Mouse (Mus musculus) embryonic facial prominence, embryonic 11.5 days (tissue): ENCODE results near the gene Snrpg. TPM values are rescaled to one million over a fixed set of nuclear protein-coding genes. Genes with fewer than 3 reads are reported as not detected.

Experiments
- ATAC-seq: fragments of 200-750 bp; cut with Nextera tagmentation; replicated peaks from 2 replicates; pipeline ENCODE4 v1.8.0; 2017; ENCODE audit warnings: low read depth; ENCODE audit not compliant: insufficient number of reproducible peaks, low FRiP score, low TSS enrichment
- DNase-seq: peaks from one replicate; pipeline ENCODE4 v3.0.0-alpha.2; 2015; ENCODE audit warnings: low spot score
- H3K27ac ChIP-seq: fragments of 300-500 bp; sonication (generic); replicated peaks from 2 replicates; pipeline ENCODE4 v1.5.1; 2014; ENCODE audit warnings: mild to moderate bottlenecking, low read depth, low read length, control low read depth
- H3K27me3 ChIP-seq: fragments of 300-500 bp; sonication (generic); 2 replicates; pipeline ENCODE4 v1.6.1; 2014; ENCODE audit warnings: mild to moderate bottlenecking, low read length, moderate library complexity, mixed read lengths; ENCODE audit not compliant: control insufficient read depth, insufficient read depth
- H3K36me3 ChIP-seq: fragments of 300-500 bp; sonication (generic); replicated peaks from 2 replicates; pipeline ENCODE4 v1.6.1; 2014; ENCODE audit warnings: low read depth, mild to moderate bottlenecking, low read length, moderate library complexity, mixed read lengths; ENCODE audit not compliant: control insufficient read depth, insufficient read depth
- H3K4me1 ChIP-seq: fragments of 300-500 bp; sonication (generic); 2 replicates; pipeline ENCODE4 v1.6.1; 2014; ENCODE audit warnings: low read length, mixed read lengths; ENCODE audit not compliant: control insufficient read depth, insufficient read depth
- H3K4me2 ChIP-seq: fragments of 300-500 bp; sonication (generic); 2 replicates; pipeline ENCODE4 v1.6.1; 2014; ENCODE audit warnings: low read depth, mild to moderate bottlenecking, control low read depth, low read length, moderate library complexity
- H3K4me3 ChIP-seq: fragments of 300-500 bp; sonication (generic); 2 replicates; pipeline ENCODE4 v1.5.1; 2014; ENCODE audit warnings: low read depth, low read length, control low read depth
- H3K9ac ChIP-seq: fragments of 300-500 bp; sonication (generic); replicated peaks from 2 replicates; pipeline ENCODE4 v1.6.1; 2014; ENCODE audit warnings: mild to moderate bottlenecking, control low read depth, low read length
- H3K9me3 ChIP-seq: fragments of 300-500 bp; sonication (generic); replicated peaks from 2 replicates; pipeline ENCODE4 v1.6.1; 2016; ENCODE audit warnings: mild to moderate bottlenecking, low read length, inconsistent platforms, mixed read lengths; ENCODE audit not compliant: control insufficient read depth
- WGBS: fragments of 180-500 bp; shearing (Covaris S2); extraction: QIAGEN DNeasy Blood & Tissue Kit; methylation state at CpG from one replicate; pipeline ENCODE4 v1.1.7; 2014; 5-methylcytosine and 5-hydroxymethylcytosine counted together
- polyA plus RNA-seq: library from polyadenylated mRNA; unstranded; fragments of >200 nt; fragmentation: Nextera tagmentation; extraction: Ambion mirVana; gene quantifications from 2 replicates; pipeline ENCODE4 v1.2.1, GENCODE M21; 2014

Gene Snrpg
- polyA plus RNA-seq, 1 experiment from 2014 or later: 760 TPM

DNA sequence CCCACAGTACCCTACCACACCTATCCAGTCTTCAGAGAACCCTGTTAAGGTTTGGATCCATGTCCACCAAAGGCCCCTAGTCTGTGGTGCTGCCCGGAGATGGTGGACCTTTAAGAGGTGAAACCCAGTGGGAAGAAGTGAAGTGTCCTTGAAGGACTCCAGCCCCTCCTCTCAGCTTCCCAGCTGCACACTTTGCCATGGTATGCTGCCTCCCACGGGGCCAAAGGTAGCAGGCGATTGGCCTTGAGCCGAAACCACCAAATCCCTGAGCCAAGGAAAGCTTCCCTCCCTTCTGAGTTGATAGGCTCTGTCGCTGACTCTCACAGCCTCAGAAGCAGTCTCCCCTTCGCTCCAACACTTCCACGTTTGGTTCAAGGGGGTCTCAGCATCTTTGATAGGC lies 10.4 kb upstream of the Snrpg start:
- H3K27me3 ChIP-seq: no peaks in the 10 kb centered on the region
- no peaks in the 10 kb centered on the region for H3K9me3 ChIP-seq
- 68% methylated on average over 7 of the region's 7 CpGs for WGBS
- no peaks in the 10 kb centered on the region for H3K36me3 ChIP-seq
- H3K4me3 ChIP-seq: no peak overlapping the region
- H3K4me1 ChIP-seq: no peaks in the 10 kb centered on the region
- no peak overlapping the region for H3K9ac ChIP-seq
- no peak for ATAC-seq
- no peak for DNase-seq
- no peak overlapping the region for H3K4me2 ChIP-seq
- no peak overlapping the region for H3K27ac ChIP-seq

DNA sequence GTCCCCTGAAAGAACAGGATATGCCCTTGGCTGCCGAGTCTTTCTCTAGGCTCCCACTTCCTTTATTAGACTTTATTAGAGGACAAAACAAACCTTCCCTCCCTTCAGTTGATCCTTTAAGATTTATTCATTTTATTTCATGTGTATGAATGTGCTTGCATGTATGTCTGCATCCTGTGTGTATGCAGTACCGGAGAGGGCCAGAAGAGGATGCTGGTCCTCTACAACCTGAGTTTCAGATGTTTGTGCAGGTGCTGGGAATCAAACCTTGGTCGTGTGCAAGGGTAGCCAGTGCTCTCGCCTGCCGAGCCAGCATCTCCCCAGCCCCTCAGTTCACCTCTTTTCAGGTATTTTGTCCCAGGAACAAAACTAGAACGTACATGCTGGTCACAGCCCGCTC lies 9.7 kb upstream of the Snrpg start:
- H3K9ac ChIP-seq: no peak overlapping the region
- no peak overlapping the region for H3K27ac ChIP-seq
- 85% methylated on average over 7 of the region's 7 CpGs for WGBS
- H3K4me3 ChIP-seq: no peak overlapping the region
- no peaks in the 10 kb centered on the region for H3K27me3 ChIP-seq
- H3K4me2 ChIP-seq: no peak overlapping the region
- no peaks in the 10 kb centered on the region for H3K4me1 ChIP-seq
- DNase-seq (no peak), ATAC-seq (no peak)
- H3K9me3 ChIP-seq: no peaks in the 10 kb centered on the region
- H3K36me3 ChIP-seq: no peaks in the 10 kb centered on the region

DNA sequence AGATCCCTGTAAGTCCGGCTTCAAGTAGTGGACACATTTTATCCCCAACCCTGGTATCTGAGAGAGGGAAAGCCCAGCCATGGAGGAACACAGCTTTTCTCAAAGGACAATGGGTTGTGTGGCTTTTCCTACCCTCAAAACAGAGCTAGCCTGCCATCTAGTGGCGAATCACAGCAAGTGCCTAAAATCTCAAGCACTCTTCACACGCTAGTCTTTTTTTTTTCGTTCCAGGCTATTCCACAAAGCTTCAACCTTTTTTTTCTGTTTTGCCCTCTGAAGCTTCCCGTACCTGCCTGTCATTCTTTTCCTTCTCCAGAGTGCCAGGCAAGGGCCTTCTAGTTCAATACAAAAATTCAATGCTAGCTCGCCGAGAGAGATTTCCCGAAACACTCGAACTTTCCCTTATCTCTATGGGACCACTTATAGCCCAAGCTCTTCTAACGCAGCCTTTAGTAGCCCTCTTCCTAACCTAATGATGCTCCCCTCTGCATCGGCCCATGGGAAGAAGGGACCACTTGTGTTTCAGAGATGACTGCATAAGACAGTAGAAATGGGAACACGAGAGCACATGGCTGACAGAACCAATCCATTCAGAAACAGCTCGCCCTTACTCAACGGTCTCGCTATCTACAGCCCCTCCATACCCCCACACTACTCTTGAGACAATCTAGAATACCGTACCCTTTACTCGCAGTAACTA lies 6.5 kb upstream of the Snrpg start:
- H3K27ac ChIP-seq: no peak overlapping the region

DNA sequence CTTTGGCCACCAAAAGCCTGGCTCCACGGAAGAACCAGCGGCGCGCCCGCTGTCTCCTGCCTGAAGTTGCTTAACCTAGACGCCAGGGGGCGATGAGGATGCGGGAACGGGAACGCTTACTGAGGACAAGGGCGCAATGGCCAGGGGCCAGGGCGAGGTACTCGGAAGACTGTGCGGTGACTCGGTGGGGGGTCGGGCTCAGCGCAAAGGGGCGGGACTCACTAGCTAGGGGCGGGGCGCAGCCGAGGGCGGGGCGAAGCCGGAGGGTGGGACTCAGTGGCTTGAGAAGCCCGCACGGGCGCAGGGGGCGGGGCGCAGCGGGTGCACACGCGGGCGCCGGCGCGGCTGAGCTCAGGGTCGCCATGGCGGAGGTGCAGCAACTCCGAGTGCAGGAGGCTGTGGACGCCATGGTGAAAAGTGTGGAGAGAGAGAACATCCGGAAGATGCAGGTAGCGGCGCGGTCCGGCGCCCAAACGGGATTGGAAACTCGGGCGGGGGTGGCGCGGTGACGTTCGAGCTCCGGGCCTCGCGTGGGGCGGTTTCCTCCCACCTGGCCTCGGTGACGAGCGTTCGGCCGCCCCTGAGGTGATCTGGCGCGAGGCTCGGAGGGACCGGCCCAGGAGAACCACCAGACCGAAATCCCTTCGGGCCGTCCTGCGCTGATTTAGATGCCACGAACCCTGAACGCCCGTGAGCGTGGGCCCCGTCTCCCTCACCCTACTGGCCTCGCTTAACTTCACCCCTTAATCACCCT lies 5.6 kb upstream of the Snrpg start, which contains the start of gene Fam136a:
Fam136a (plus strand) TSS at position 276 of the 754 bp plus-strand sequence.
- no peaks in the 10 kb centered on the region for H3K27me3 ChIP-seq
- peak within 1 kb of the TSS; percentile 68 for H3K4me2 ChIP-seq
- no peaks in the 10 kb centered on the region for H3K9me3 ChIP-seq
- H3K9ac ChIP-seq: peak within 1 kb of the TSS; percentile 75
- peak within 1 kb of the TSS; percentile 47 for H3K4me3 ChIP-seq
- under 1% methylated on average over 76 of the region's 76 CpGs for WGBS
- no peaks in the 10 kb centered on the region for H3K4me1 ChIP-seq
- DNase-seq (peak; percentile 99), ATAC-seq (peak; percentile 94)
- no peaks in the 10 kb centered on the region for H3K36me3 ChIP-seq
- no peak within 1 kb of the TSS for H3K27ac ChIP-seq

More for the DNA sequence above, 6.5 kb upstream of the Snrpg start:
- H3K9me3 ChIP-seq: no peaks in the 10 kb centered on the region
- WGBS: 5% methylated on average over 17 of the region's 17 CpGs
- peak overlapping the region; percentile 47 for H3K4me3 ChIP-seq
- peak; percentile 40; the same call in 1 of the 2 replicates for ATAC-seq
- H3K4me1 ChIP-seq: no peaks in the 10 kb centered on the region
- DNase-seq: peak; percentile 91
- H3K36me3 ChIP-seq: no peaks in the 10 kb centered on the region
- peak overlapping the region; percentile 75 for H3K9ac ChIP-seq
- no peaks in the 10 kb centered on the region for H3K27me3 ChIP-seq
- peak overlapping the region; percentile 68 for H3K4me2 ChIP-seq

DNA sequence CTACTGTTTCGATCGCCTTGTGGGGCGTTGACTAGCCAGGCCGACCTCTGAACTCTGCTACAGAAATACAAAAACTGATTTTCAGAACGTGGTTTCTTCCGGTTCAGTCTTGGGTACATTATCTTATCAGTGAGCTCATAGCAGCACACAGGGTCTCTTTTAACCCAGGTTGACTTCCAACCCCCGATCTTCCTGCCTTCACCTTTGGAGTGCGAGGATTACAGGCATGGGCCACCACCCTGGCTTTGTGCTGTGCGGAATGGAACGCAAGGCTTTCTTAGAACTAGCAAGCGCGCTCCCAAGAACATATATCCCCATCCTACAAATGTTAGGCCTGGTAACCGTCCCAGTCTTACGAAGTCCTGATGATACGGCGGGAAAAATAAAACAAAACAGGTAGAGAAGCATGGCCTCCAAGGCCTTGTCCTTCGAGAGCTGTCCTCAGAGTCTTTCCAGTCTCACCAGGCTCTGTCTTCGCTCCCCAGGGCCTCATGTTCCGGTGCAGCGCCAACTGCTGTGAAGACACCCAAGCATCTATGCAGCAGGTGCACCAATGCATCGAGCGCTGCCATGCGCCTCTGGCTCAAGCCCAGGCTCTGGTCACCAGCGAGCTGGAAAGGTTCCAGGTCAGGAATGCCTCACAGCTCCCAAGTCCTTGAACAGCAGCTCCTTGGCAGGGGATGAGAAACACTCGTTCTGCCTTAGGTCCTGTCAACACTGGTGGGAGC lies 4.8 kb upstream of the Snrpg start:
- ATAC-seq (no peak), DNase-seq (peak; percentile 18)
- Histone ChIP-seq H3K9me3 (no peaks in the 10 kb centered on the region), H3K27ac (no peak overlapping the region), H3K4me3 (peak overlapping the region; percentile 47), H3K9ac (peak overlapping the region; percentile 75), H3K4me1 (no peaks in the 10 kb centered on the region), H3K27me3 (no peaks in the 10 kb centered on the region), H3K4me2 (peak overlapping the region; percentile 68), H3K36me3 (no peaks in the 10 kb centered on the region)
- WGBS: 52% methylated on average over 25 of the region's 25 CpGs

DNA sequence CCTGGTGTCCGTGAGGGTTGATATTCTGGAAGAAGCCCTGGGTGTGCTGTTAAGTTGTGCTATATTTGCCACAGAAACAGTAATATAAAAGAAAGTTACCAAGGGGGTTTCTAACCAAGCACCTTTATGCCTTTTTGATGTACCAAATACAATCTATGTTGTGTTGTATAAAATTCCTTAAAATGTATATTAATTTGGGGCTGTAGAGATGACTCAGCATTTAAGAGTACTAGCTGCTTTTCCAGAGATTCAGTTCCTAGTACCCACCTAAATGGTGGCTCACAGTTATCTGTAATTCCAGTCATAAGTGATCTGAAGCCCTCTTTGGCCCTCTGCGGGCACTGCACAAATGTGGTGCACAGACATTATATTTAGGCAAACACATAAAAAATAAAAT lies 4.3 kb upstream of the Snrpg start:
- DNase-seq (no peak), ATAC-seq (no peak)
- Histone ChIP-seq H3K4me1 (no peaks in the 10 kb centered on the region), H3K27me3 (no peaks in the 10 kb centered on the region), H3K36me3 (no peaks in the 10 kb centered on the region), H3K4me2 (no peak overlapping the region), H3K9ac (no peak overlapping the region), H3K27ac (no peak overlapping the region), H3K9me3 (no peaks in the 10 kb centered on the region), H3K4me3 (peak overlapping the region; percentile 47)
- 83% methylated on average over 2 of the region's 2 CpGs for WGBS

DNA sequence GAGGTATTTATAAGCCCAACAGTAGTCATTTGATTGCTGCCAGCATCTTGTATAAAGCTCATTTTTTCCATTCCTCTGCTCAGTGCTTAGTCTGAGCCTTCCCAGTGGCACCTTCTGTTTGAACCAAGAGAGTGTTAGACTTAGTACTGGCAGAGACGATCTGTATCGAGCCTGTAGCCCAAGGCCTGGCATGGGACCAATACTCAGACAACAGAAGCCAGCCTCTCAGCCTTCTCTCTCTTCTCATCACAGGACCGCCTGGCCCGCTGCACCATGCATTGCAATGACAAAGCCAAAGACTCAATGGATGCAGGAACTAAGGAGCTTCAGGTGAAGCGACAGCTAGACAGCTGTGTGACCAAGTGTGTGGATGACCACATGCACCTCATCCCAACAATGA lies 2.6 kb upstream of the Snrpg start:
- Histone ChIP-seq H3K4me2 (no peak overlapping the region), H3K9ac (no peak overlapping the region), H3K27me3 (no peaks in the 10 kb centered on the region), H3K9me3 (no peaks in the 10 kb centered on the region), H3K4me1 (no peaks in the 10 kb centered on the region), H3K36me3 (no peaks in the 10 kb centered on the region), H3K27ac (no peak overlapping the region), H3K4me3 (no peak overlapping the region)
- DNase-seq (no peak), ATAC-seq (no peak)
- WGBS: 90% methylated on average over 5 of the region's 5 CpGs
